Mouse (Mus musculus): ENCODE data around the gene Olfr1381.
"Not testable (repeated sequence)": the region's sequence is repeated elsewhere in the genome, so short reads cannot be mapped to it uniquely, and the experiment has no call there.

DNA sequence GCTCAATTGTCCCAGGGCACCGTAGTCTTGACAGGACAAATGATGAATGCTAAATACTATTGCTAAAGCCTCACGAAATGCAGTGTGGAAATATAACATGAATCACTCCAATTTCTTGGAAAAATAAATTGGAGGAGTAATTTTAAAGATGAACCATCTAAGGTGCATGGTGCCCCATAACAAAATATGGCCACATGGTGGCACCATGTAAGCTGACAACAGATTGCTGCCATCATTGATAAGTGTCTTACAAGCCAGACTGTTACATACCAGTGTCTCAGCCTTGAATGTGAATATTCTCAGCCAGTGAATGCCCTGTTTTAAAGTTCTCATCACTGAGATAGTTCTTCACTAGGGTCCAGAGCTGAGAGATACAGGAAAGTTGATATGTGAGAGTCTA is 53.9 kb downstream of the Olfr1381 start:
- TF ChIP-seq POLR2A (IDR thresholded peaks at IDR 0.05; ENCODE audit: insufficient read length, low read depth); REST (IDR thresholded peaks at IDR 0.05; ENCODE audit: insufficient read depth, insufficient read length); MYOG (IDR thresholded peaks at IDR 0.05; ENCODE audit: control insufficient read depth in 1 of 3, insufficient read depth in 1 of 3, insufficient read length in 2 of 3, low read depth in 2 of 3); TCF12 (IDR thresholded peaks at IDR 0.05; ENCODE audit: insufficient read depth, poor library complexity, severe bottlenecking); E2F4 (IDR thresholded peaks at IDR 0.05; ENCODE audit: insufficient read depth); MYOD1 (IDR thresholded peaks at IDR 0.05; ENCODE audit: control insufficient read depth in 1 of 3, insufficient read length in 2 of 3, low read depth in 2 of 3); POLR2AphosphoS2 (IDR thresholded peaks at IDR 0.05; ENCODE audit: insufficient read length, low read depth); CEBPB (IDR thresholded peaks at IDR 0.05; ENCODE audit: insufficient read depth, poor library complexity, severe bottlenecking); USF1 (IDR thresholded peaks at IDR 0.05; ENCODE audit: low read depth): not testable (repeated sequence)

Measured in myocyte (in vitro differentiated cells).